Mouse (Mus musculus) retina, postnatal 1 day (tissue): Measurements from ENCODE around the gene Slain1.
"Not testable (repeated sequence)": the region's sequence is repeated elsewhere in the genome, so short reads cannot be mapped to it uniquely, and the experiment has no call there.

Experiments used
- DNase-seq: peaks from one replicate; pipeline ENCODE4 v3.0.0-alpha.2; 2012

Slain1 gene

GRCm38 (mm10) chr14:103728506-103728905 lies 78.5 kb downstream of the Slain1 start:
- DNase-seq = no peak

DNA sequence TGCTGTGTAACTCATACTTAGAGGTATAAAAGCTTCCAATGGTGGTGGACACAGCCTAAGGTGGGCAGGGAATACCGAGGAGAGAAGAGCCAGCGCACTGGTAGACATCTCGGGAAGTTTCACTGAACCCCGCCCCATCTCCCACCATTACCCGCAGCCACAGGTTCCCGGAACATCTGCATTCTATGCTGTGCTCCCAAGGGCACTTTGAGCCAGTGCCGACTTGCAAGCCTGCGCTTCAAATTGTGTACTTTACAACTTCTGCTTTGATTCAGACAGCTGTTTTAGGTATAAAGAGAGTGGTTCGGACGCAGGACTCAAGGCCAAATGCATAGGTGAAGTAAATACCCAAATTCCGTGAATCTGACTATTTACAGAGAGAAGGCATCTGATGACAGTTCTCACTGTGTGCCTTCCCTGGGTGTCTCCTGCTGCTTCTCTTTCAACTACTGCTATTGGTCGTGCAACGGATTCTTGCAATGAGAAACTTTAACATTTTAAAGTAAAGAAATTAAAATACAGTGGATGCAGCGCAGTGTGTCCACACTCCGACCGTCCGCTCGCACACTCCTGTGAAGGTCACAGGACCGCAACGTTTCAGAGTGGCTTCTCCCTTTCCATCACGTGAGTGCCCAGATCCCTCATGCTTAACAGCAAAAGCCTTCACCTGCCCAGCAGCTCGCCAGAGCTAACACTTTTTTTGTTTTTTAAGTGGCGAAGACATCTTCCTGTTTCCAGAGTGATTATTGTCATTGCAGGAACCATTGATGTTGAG lies 79.1 kb downstream of the Slain1 start:
- DNase-seq = no peak

DNA sequence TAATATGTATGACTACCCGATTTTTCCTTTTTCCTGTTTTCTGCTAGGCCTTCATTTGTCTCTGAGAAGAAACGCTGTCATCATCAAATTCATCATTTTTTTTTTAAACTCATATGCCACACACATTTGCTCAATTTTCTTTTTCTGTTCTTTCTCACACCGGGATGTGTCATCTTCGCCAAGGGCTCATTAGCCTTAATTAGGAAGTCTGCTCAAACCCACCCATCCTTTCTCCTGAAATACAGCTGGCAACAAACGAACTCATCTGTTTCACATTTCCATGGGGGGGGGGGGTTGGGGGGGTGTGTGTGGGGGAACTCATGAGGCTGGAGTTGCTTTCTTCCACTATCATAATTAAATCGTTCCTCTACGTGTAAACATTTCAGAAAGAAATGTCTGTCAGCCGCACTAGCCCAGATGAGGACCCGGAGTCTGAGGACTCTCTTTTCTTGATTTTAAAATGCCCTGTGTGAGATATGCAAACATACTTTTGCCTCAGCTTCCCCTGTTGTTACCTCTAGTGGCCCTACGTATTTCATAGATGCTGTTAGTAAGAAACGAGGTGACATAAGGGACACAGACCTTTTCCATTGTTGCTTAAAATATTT lies 79.8 kb downstream of the Slain1 start:
- peak; percentile 75 for DNase-seq

GRCm38 (mm10) chr14:103732626-103733025 lies 82.6 kb downstream of the Slain1 start:
- no peak for DNase-seq

- no peak for DNase-seq
These were observed 91.2 kb downstream of the Slain1 start for GRCm38 (mm10) chr14:103741216-103741615.

DNA sequence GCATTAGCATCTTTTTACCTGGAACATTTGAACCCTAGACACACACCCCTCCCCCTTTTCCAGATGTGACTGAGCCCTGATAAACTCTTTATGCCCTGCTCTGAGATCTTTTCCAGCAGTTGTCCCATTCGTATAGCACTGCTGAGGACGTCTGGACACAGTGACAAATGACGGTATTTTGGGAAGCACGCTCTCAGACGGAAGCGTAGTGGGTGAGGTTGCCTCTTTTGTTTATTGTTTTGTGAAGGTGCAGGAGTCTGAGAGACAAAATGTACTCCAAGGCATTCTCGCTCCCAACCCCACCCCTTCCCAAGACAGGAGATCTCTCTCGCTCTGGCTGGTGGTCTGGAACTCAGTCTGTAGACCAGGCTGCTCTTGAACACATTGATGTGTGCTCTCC lies 92.1 kb downstream of the Slain1 start:
- no peak for DNase-seq

DNA sequence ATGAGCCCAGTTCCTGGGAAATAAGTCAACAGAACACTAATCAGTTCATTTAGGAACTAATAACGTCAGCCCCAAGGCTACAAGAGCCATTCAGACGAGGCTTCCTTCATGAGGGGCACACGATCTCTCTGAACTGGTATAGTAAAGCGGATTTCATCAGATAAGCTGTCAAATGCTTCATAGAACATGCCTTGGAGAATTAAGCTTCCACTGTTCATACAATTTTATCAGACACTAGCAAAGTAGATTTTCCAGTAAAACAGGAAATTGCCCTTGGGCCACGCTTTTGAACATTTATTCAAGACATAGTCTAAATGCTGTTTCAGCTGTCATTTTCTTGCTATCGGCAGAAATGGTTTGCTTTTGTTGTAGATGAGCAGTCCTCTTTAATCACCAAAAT lies 97.3 kb downstream of the Slain1 start:
- peak; percentile 79 for DNase-seq

- DNase-seq = not testable (repeated sequence)
These were observed 100.6 kb downstream of the Slain1 start for GRCm38 (mm10) chr14:103750638-103751037.

GRCm38 (mm10) chr14:103751384-103751783 lies 101.4 kb downstream of the Slain1 start:
- DNase-seq = no peak

- DNase-seq = no peak
These were observed 102.7 kb downstream of the Slain1 start for GRCm38 (mm10) chr14:103752773-103753172.

DNA sequence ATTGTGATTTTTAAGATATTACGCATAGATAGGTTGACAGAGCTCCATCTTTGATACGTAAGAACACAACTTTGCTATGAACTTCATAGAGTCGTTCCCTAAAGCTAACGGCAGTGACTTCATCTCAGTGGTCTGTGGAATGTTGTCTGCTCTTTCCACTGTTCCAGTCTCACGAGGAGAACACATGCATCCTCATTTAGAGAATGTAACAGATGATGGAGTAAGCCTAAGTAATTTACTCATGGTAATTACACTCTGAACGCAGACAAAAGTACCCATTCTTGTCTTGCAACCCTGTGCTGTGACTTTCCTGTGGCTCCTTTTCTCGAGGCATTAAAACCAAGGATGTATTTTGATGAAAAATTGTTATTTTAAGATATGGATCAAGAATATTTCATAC lies 104.0 kb downstream of the Slain1 start:
- no peak for DNase-seq

DNA sequence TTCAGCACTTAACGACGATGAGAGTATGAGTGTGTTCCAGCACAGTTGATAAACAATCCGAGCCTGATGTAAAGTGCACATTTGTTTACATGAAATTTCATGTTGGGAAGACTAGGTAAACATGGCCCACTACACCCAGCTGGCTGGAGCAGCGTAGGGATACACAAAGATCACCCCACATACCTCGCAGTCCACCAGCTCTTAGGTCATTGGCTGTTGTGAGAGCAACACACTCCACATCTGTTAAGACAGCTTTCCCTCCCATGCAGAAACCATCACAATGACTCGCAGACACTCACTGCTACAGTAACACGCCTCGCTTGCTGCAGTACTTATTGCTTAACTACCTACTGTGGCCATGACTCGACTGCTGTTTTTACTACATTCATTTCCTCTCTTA lies 104.4 kb downstream of the Slain1 start:
- no peak for DNase-seq
